Mouse (Mus musculus) midbrain, embryonic 16.5 days (tissue): Measurements from ENCODE around the gene Gm20388. TPM values are rescaled to one million over a fixed set of nuclear protein-coding genes. Genes with fewer than 3 reads are reported as not detected.

Experiments used
- ATAC-seq: fragments of 200-750 bp; cut with Nextera tagmentation; 2 replicates; pipeline ENCODE4 v1.8.0; 2017; ENCODE audit warnings: moderate TSS enrichment
- H3K27ac ChIP-seq: fragments of 300-500 bp; sonication (generic); 2 replicates; pipeline ENCODE4 v1.5.1; 2014; ENCODE audit warnings: mild to moderate bottlenecking, low read length, mixed read lengths
- H3K27me3 ChIP-seq: fragments of 300-500 bp; sonication (generic); 2 replicates; pipeline ENCODE4 v1.6.1; 2014; ENCODE audit warnings: low read depth, low read length, mixed read lengths; ENCODE audit not compliant: control insufficient read depth, insufficient read depth
- H3K36me3 ChIP-seq: fragments of 300-500 bp; sonication (generic); 2 replicates; pipeline ENCODE4 v1.6.1; 2014; ENCODE audit warnings: mild to moderate bottlenecking, low read length, moderate library complexity, mixed read lengths; ENCODE audit not compliant: control insufficient read depth, insufficient read depth
- H3K4me1 ChIP-seq: fragments of 300-500 bp; sonication (generic); 2 replicates; pipeline ENCODE4 v1.6.1; 2014; ENCODE audit warnings: mild to moderate bottlenecking, low read length, mixed read lengths; ENCODE audit not compliant: control insufficient read depth, insufficient read depth
- H3K4me2 ChIP-seq: fragments of 300-500 bp; sonication (generic); 2 replicates; pipeline ENCODE4 v1.6.1; 2014; ENCODE audit warnings: mild to moderate bottlenecking, low read length, mixed read lengths
- H3K4me3 ChIP-seq: fragments of 300-500 bp; sonication (generic); 2 replicates; pipeline ENCODE4 v1.5.1; 2014; ENCODE audit warnings: low read depth, mild to moderate bottlenecking, low read length, moderate library complexity, mixed read lengths
- H3K9ac ChIP-seq: fragments of 300-500 bp; sonication (generic); 2 replicates; pipeline ENCODE4 v1.6.1; 2014; ENCODE audit warnings: low read depth, low read length, mixed read lengths
- H3K9me3 ChIP-seq: fragments of 300-500 bp; sonication (generic); replicated peaks from 2 replicates; pipeline ENCODE4 v1.6.1; 2014; ENCODE audit warnings: mild to moderate bottlenecking, low read length, mixed read lengths; ENCODE audit not compliant: control insufficient read depth, poor library complexity, severe bottlenecking
- WGBS: fragments of 180-500 bp; shearing (Covaris S2); extraction: QIAGEN DNeasy Blood & Tissue Kit; methylation state at CpG from one replicate; pipeline ENCODE4 v1.1.7; 2014; 5-methylcytosine and 5-hydroxymethylcytosine counted together
- polyA plus RNA-seq: library from polyadenylated mRNA; unstranded; fragments of >200 nt; fragmentation: Nextera tagmentation; extraction: Ambion mirVana; gene quantifications from 2 replicates; pipeline ENCODE4 v1.2.1, GENCODE M21; 2015

Gene Gm20388
- polyA plus RNA-seq, 1 experiment from 2014 or later, result 7.5 TPM

GRCm38 (mm10) chr8:120307528-120307927, 396.9 kb downstream of the Gm20388 start:
- H3K9me3 ChIP-seq, result no peaks in the 10 kb centered on the region
- H3K4me2 ChIP-seq, result no peak overlapping the region
- 37% methylated on average over 11 of the region's 11 CpGs for WGBS
- H3K27ac ChIP-seq, result peak overlapping the region; percentile 59
- no peak overlapping the region for H3K4me3 ChIP-seq
- no peaks in the 10 kb centered on the region for H3K36me3 ChIP-seq
- H3K9ac ChIP-seq, result no peak overlapping the region
- peak; percentile 7; the same call in 1 of the 2 replicates for ATAC-seq
- peaks cover 41% of the 10 kb centered on the region for H3K4me1 ChIP-seq
- no peaks in the 10 kb centered on the region for H3K27me3 ChIP-seq

DNA sequence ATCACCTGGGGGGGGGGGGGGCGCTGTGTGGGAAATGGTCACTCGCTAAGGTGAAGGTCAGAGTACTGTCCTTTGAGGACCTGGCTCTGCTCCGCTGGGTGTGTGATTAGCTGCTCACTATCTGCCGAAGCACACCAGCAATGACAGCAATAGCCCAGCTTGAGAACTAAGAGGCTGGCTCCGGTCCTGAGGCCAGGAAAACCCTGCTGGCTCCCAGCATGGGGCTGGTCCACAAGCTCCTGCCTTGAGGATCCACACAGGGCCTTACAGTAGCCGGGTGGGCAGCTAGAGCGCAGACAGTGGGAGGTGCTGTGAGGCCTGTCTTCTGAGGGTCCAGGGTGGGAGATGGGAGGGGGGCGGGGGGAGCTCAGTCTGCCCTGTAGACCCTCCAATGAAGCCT, 397.5 kb downstream of the Gm20388 start:
- 38% methylated on average over 8 of the region's 8 CpGs for WGBS
- Histone ChIP-seq H3K4me2 (no peak overlapping the region), H3K4me3 (no peak overlapping the region), H3K27ac (peak overlapping the region; percentile 56), H3K4me1 (peaks cover 41% of the 10 kb centered on the region), H3K27me3 (no peaks in the 10 kb centered on the region), H3K9ac (no peak overlapping the region), H3K9me3 (no peaks in the 10 kb centered on the region), H3K36me3 (no peaks in the 10 kb centered on the region)
- ATAC-seq, result no peak

DNA sequence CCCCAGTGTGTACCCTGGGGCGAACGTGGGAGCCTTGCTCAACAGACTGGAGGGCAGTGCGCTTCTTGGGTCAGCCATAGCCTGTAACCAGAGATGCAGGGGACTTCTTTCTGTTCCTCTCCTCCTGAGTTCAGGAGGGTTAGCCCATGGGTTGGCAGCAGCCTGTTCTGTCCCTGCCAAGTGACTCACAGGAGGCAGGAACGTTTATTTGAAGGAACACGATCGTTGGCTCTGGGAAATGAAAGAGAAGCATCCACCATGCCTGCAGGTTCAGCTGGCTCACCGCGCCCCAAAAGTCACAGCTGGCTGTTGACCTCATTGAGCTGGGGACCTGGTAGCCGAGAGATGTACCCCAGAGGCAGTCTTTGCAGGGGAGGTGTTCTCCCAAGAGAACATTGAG, 397.9 kb downstream of the Gm20388 start:
- H3K9ac ChIP-seq, result no peak overlapping the region
- WGBS, result 32% methylated on average over 9 of the region's 9 CpGs

DNA sequence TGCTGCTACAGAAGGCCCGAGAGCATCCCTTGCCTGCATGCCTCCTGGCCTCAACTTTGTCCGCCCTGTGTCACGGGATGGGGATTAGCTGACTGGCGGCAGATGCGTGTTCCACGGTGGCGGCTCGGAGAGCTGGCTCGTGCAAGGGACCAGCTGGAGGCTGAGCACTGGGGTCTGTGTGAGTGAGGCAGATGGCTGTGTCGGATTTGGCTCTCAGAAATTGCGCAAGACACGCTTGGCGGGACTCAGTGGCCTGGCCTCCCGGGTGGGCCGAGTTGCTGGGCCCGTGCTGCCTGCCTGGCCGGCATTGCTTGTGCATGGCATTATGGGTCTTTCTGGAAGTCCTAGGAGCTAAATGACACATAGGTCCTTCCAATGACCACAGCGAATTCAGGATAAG, 398.7 kb downstream of the Gm20388 start:
- WGBS, result 23% methylated on average over 18 of the region's 18 CpGs
- H3K9ac ChIP-seq, result peak overlapping the region; percentile 16
- H3K4me1 ChIP-seq, result peaks cover 35% of the 10 kb centered on the region
- peak overlapping the region; percentile 56 for H3K27ac ChIP-seq
- no peak overlapping the region for H3K4me2 ChIP-seq
- no peaks in the 10 kb centered on the region for H3K36me3 ChIP-seq
- no peaks in the 10 kb centered on the region for H3K9me3 ChIP-seq
- H3K4me3 ChIP-seq, result no peak overlapping the region
- peak; percentile 10; the same call in 1 of the 2 replicates for ATAC-seq
- H3K27me3 ChIP-seq, result no peaks in the 10 kb centered on the region

More for the DNA sequence above, 397.9 kb downstream of the Gm20388 start:
- Histone ChIP-seq H3K36me3 (no peaks in the 10 kb centered on the region), H3K4me1 (peaks cover 41% of the 10 kb centered on the region), H3K27me3 (no peaks in the 10 kb centered on the region), H3K4me2 (no peak overlapping the region), H3K9me3 (no peaks in the 10 kb centered on the region), H3K27ac (peak overlapping the region; percentile 56), H3K4me3 (no peak overlapping the region)
- ATAC-seq, result no peak

GRCm38 (mm10) chr8:120310063-120310462, 399.4 kb downstream of the Gm20388 start:
- no peak overlapping the region for H3K9ac ChIP-seq
- no peaks in the 10 kb centered on the region for H3K27me3 ChIP-seq
- peaks cover 30% of the 10 kb centered on the region for H3K4me1 ChIP-seq
- WGBS, result 52% methylated on average over 5 of the region's 5 CpGs
- 0 out of 2 replicates have a peak overlapping the region, but pooled peaks have one; percentile 56 for H3K27ac ChIP-seq
- no peaks in the 10 kb centered on the region for H3K9me3 ChIP-seq
- no peak for ATAC-seq
- H3K4me2 ChIP-seq, result no peak overlapping the region
- no peak overlapping the region for H3K4me3 ChIP-seq
- no peaks in the 10 kb centered on the region for H3K36me3 ChIP-seq

DNA sequence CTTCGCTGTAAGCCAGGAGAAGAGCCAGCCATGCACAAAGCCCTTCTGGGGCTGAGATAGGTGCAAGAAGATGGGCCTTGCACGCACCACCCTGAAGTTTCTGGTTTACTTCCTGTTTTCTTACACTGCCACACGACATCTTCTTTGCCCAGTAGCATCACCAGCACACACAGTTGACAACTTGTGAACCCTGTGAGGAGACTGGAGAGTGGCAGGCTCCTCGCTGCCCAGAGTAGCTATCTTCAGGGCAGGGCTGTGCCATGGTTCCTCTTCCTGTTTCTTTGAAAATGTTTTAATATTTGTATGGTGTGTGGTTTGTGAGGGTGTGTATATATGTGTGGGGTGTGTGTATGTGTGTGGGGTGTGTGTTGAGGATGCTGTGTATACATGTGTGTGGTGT, 401.8 kb downstream of the Gm20388 start:
- no peak overlapping the region for H3K9ac ChIP-seq
- no peak overlapping the region for H3K4me3 ChIP-seq
- H3K4me1 ChIP-seq, result peaks cover 24% of the 10 kb centered on the region
- 88% methylated on average over 4 of the region's 4 CpGs for WGBS
- no peak overlapping the region for H3K27ac ChIP-seq
- no peaks in the 10 kb centered on the region for H3K36me3 ChIP-seq
- no peak for ATAC-seq
- H3K4me2 ChIP-seq, result no peak overlapping the region
- H3K27me3 ChIP-seq, result no peaks in the 10 kb centered on the region
- no peaks in the 10 kb centered on the region for H3K9me3 ChIP-seq

DNA sequence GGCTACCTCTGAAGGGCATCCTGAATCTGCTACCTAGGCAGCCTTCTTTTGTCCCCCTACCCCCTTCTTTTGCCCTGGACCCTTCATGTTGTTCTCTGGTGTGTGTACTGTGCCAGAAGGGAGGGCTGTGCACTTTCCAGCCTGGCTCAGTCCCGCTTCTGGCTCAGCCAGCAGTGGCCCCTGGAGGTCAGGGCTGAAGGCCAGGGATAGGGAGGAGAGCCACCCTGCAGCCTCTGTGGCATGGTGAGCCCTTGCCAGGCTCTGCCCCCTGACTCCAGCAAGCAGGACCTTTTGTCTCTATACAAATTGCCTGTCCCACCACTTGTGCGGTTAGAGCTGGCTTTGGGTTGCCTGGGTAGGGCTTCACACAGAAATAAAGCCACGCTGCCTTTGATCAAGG, 403.0 kb downstream of the Gm20388 start:
- ATAC-seq, result no peak
- Histone ChIP-seq H3K9ac (no peak overlapping the region), H3K27ac (no peak overlapping the region), H3K4me3 (no peak overlapping the region), H3K9me3 (no peaks in the 10 kb centered on the region), H3K36me3 (no peaks in the 10 kb centered on the region), H3K4me2 (no peak overlapping the region), H3K4me1 (peaks cover 17% of the 10 kb centered on the region), H3K27me3 (no peaks in the 10 kb centered on the region)
- 58% methylated on average over 3 of the region's 3 CpGs for WGBS

DNA sequence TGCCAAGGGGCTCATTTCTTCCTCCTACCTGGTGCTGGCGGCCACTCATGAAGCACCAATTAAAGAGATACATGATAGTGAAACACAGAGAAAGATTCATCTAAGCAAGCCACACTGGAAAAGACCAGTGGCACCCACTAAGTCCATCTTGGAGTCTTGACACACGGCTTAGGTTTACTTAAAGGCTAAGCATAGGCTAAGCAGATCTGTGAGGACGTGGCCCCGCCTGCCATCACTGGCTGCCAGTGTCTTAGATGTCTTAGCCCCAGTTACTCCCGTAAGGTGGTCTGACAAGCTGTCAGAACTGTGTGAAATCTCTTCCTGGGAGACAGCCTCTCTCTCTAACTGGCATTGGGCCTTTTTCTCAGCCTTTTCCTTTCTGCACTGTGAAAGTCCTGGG, 404.3 kb downstream of the Gm20388 start:
- H3K9ac ChIP-seq, result no peak overlapping the region
- WGBS, result 66% methylated on average over 5 of the region's 5 CpGs
- no peaks in the 10 kb centered on the region for H3K9me3 ChIP-seq
- no peak overlapping the region for H3K27ac ChIP-seq
- ATAC-seq, result no peak
- H3K4me1 ChIP-seq, result peaks cover 7% of the 10 kb centered on the region
- H3K36me3 ChIP-seq, result no peaks in the 10 kb centered on the region
- no peak overlapping the region for H3K4me3 ChIP-seq
- no peaks in the 10 kb centered on the region for H3K27me3 ChIP-seq
- no peak overlapping the region for H3K4me2 ChIP-seq

DNA sequence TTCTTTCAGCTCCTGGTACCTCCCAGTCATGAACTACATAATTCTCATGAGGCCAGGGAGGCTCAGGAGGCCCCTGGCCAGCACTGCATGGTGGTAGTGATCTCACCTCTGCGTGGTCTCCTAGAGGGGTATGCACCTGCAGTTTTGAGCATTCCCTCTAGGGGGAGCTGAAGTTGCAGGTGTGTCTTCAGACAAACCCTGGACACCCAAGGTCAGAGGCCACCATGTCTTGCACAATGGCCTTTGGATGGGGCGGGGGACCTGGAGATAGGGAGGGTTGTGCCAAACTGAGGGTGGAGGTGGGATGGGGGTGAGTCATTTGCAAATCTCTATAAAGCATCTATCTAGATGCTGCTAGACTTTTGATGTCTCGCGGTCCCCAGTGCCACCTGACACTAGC, 405.0 kb downstream of the Gm20388 start:
- Histone ChIP-seq H3K36me3 (no peaks in the 10 kb centered on the region), H3K4me2 (no peak overlapping the region), H3K27ac (no peak overlapping the region), H3K9me3 (no peaks in the 10 kb centered on the region), H3K4me1 (peaks cover 5% of the 10 kb centered on the region), H3K4me3 (no peak overlapping the region), H3K9ac (no peak overlapping the region), H3K27me3 (no peaks in the 10 kb centered on the region)
- no peak for ATAC-seq
- 87% methylated on average over 4 of the region's 4 CpGs for WGBS
